ENCODE assay signal across 8 mouse cellular contexts in the genomic region with DNA sequence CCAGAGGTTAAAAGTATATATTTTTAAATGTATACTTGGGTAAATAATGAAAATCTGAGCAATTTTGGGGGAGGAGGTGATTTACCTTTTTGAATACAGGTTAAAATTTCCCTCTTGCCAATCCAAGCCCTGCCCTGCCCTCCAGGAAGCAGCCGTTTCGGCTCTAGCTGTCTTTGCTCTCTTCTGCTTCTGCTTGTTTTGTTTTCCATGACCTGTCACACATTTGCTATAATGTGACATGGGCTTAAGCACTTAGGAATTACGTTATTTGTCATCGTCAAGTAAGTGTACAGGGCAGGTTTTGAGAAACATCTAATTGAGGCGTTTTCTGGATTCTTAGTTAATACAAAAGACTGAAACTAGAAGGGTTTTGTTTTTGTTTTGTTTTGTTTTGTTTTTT. TPM values are rescaled to one million over a fixed set of nuclear protein-coding genes. Genes with fewer than 3 reads are reported as not detected.
DNase-seq lines count a peak whose midpoint lies in the region; ATAC-seq and TF ChIP-seq lines count a peak whose summit lies in the region.

No protein-coding gene starts in this region.

- no peak for TF ChIP-seq POLR2A in brain, embryonic 14.5 days (IDR thresholded peaks at IDR 0.05; ENCODE audit: borderline replicate concordance, extremely low read depth, insufficient read depth, insufficient read length, poor library complexity, severe bottlenecking)

- peak overlapping the region; percentile 18 to 94; a peak in 3 of 4 replicates for H3K4me3 ChIP-seq in heart, embryonic 14.5 days (ENCODE audit: control insufficient read depth in 1 of 2, insufficient read depth in 1 of 2, low read depth in 1 of 2, low read length in 2 of 2)
- peak overlapping the region; percentile 99 for H3K4me3 ChIP-seq in hindbrain, embryonic 14.5 days (replicated peaks; ENCODE audit: low read length)
- peak overlapping the region; percentile 96 for H3K4me3 ChIP-seq in midbrain, embryonic 12.5 days

- peak overlapping the region; percentile 88 for H3K4me2 ChIP-seq in heart, embryonic 14.5 days (ENCODE audit: low read length)
- H3K4me2 ChIP-seq in hindbrain, embryonic 14.5 days (replicated peaks): peak overlapping the region; percentile 65
- H3K4me2 ChIP-seq in midbrain, embryonic 12.5 days (replicated peaks): peak overlapping the region; percentile 73

- H3K27me3 ChIP-seq in heart, embryonic 14.5 days (ENCODE audit: control insufficient read depth, insufficient read depth, low read length): no peaks in the 10 kb centered on the region
- H3K27me3 ChIP-seq in hindbrain, embryonic 14.5 days (ENCODE audit: control insufficient read depth, insufficient read depth, low read length): no peaks in the 10 kb centered on the region
- 0 out of 2 replicates have a peak, but pooled peaks cover 5% of the 10 kb centered on the region for H3K27me3 ChIP-seq in midbrain, embryonic 12.5 days

- 27% methylated on average over 5 of the region's 5 CpGs for WGBS in heart, embryonic 14.5 days
- WGBS in hindbrain, embryonic 14.5 days: 8% methylated on average over 5 of the region's 5 CpGs
- 17% methylated on average over 5 of the region's 5 CpGs for WGBS in midbrain, embryonic 12.5 days

- H3K4me1 ChIP-seq in heart, embryonic 14.5 days (ENCODE audit: control insufficient read depth in 2 of 2, insufficient read depth in 2 of 2, low read length in 2 of 2): peaks cover 2 to 27% of the 10 kb centered on the region in 2 experiments; a peak in 3 of 4 replicates
- H3K4me1 ChIP-seq in hindbrain, embryonic 14.5 days (replicated peaks; ENCODE audit: control insufficient read depth, insufficient read depth, low read length): peaks cover 37% of the 10 kb centered on the region
- H3K4me1 ChIP-seq in midbrain, embryonic 12.5 days: peaks cover 25% of the 10 kb centered on the region

- no peaks in the 10 kb centered on the region for H3K36me3 ChIP-seq in heart, embryonic 14.5 days (ENCODE audit: control insufficient read depth, insufficient read depth, low read length)
- no peaks in the 10 kb centered on the region for H3K36me3 ChIP-seq in hindbrain, embryonic 14.5 days (replicated peaks; ENCODE audit: control insufficient read depth, insufficient read depth)
- no peaks in the 10 kb centered on the region for H3K36me3 ChIP-seq in midbrain, embryonic 12.5 days

- no peak overlapping the region for H3K27ac ChIP-seq in heart, embryonic 14.5 days (replicated peaks in 1 of 2; ENCODE audit: control insufficient read depth in 1 of 2, insufficient read depth in 1 of 2, low read depth in 2 of 2, low read length in 2 of 2)
- H3K27ac ChIP-seq in hindbrain, embryonic 14.5 days: no peak overlapping the region
- no peak overlapping the region for H3K27ac ChIP-seq in midbrain, embryonic 12.5 days (replicated peaks)

- TF ChIP-seq CTCF in brain, embryonic 14.5 days (IDR thresholded peaks at IDR 0.05; ENCODE audit: borderline replicate concordance, extremely low read depth, insufficient read depth, insufficient read length): no peak

- peak overlapping the region; percentile 28; the same call in 1 of the 2 replicates for H3K9ac ChIP-seq in heart, embryonic 14.5 days (ENCODE audit: low read length)
- peak overlapping the region; percentile 55 for H3K9ac ChIP-seq in hindbrain, embryonic 14.5 days
- H3K9ac ChIP-seq in midbrain, embryonic 12.5 days (replicated peaks): no peak overlapping the region; the same call in 1 of the 2 replicates

- H3K9me3 ChIP-seq in heart, embryonic 14.5 days (ENCODE audit: control insufficient read depth, low read length): no peaks in the 10 kb centered on the region
- no peaks in the 10 kb centered on the region for H3K9me3 ChIP-seq in hindbrain, embryonic 14.5 days (ENCODE audit: control insufficient read depth, low read length)
- H3K9me3 ChIP-seq in midbrain, embryonic 12.5 days: no peaks in the 10 kb centered on the region

- intact Hi-C loops in heart, postnatal 25 days (cut with DNase I): loop anchor here (5.0 kb wide), 3 partner anchors 138 to 217 kb away; no protein-coding TSS in a partner anchor

- no peak for DNase-seq in heart, postnatal 25 days (ENCODE audit: low spot score)
- peak; percentile 28 for DNase-seq in brain, embryonic 14.5 days (ENCODE audit: low read depth)
- no peak for DNase-seq in hindbrain, embryonic 14.5 days (ENCODE audit: low spot score)
- no peak for DNase-seq in adrenal gland, postnatal 14 days
- DNase-seq in layer of hippocampus, postnatal 10 days (ENCODE audit: low spot score in 2 of 2): no peak

- ATAC-seq in heart, embryonic 14.5 days (ENCODE audit: insufficient number of reproducible peaks, insufficient read depth, low FRiP score, low read depth): no peak
- ATAC-seq in hindbrain, embryonic 14.5 days (ENCODE audit: low FRiP score): no peak
- ATAC-seq in midbrain, embryonic 12.5 days (ENCODE audit: low FRiP score, low read depth): no peak
- ATAC-seq in inflammation-experienced regulatory T-cells, adult 6 months: no peak

RNA-seq across cellular contexts. Expression of gene Lcor, which starts 1.9 kb away (rescaled TPM):
- polyA plus RNA-seq in heart, embryonic 14.5 days (2014; fragmentation: Nextera tagmentation; extraction: Ambion mirVana): 10.9 and 12.6 TPM in 2 replicates
- 10 to 100 TPM; 11.9 to 12.3 TPM for total RNA-seq in heart, postnatal 25 days (2021)
- polyA plus RNA-seq in brain, embryonic 14.5 days (2012; rRNA removed): 7.1 and 10.3 TPM in 2 replicates
- 16.0 and 17.8 TPM in 2 replicates for polyA plus RNA-seq in hindbrain, embryonic 14.5 days (2014; fragmentation: Nextera tagmentation; extraction: Ambion mirVana)
- polyA plus RNA-seq in midbrain, embryonic 12.5 days (2016; fragmentation: Nextera tagmentation; extraction: Ambion mirVana): 41.4 and 43.3 TPM in 2 replicates
- total RNA-seq in adrenal gland, postnatal 14 days (2021): 16.6 and 17.7 TPM in 2 replicates
- 10 to 100 TPM; 17.0 to 18.1 TPM for total RNA-seq in layer of hippocampus, postnatal 10 days (2021)
- polyA plus RNA-seq in inflammation-experienced regulatory T-cells, adult 6 months (2017; shearing (Covaris generic)): 10 to 100 TPM; 12.8 to 22.3 (median 15.7) TPM
